Mouse (Mus musculus): ENCODE data around the gene Med13l. TPM values are rescaled to one million over a fixed set of nuclear protein-coding genes. Genes with fewer than 3 reads are reported as not detected.

The Med13l gene
- total RNA-seq, 2 experiments from 2014 or later = 33.9 to 38.2 TPM

DNA sequence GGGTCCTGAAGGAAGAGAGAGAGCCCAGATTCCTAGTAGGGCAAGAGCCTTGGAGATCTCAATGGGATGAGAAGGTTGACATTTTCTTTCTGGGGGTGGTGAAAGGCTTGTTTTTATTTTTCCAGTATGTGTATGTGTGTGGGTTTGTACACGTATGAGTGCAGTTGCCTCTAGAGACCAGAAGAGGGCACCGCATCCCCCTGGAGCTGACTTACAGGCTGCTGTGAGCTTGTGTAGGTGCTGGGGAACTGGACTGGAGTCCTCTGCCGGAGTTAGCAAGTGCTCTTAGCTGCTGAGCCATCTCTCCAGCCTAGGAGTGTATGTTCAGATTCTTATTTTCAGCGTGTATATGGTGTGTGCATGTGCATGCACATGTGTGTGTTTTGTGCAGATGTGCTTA, 5.2 kb upstream of the Med13l start:
- DNase-seq (ENCODE audit: low spot score in 2 of 2) = no peak

DNA sequence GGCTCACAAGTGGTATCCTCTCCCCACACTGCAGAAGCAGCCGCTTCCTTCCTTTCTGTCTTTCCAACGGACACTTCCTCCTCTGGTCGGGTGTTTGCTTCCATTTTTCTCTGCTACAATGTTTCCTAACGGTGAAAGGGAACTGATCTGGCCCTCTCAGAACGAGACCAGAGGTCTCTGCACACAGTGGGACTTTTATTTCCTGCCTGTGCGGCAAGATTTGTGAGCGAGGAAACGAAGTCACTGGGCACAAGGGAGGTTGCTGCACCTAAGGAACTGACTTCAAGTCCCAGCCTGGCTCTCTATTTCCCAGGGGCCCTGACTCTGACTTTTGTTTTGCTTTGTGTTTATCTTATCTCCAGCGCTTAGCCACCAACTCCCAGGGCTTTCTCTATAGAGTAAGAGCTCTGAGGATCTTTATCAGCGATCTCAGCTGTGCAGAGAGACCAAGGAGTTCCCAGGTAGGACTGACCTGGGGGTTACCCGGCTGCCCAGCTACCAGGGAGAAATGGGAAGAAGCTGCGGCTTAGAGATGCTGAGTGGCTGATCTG, 4.0 kb upstream of the Med13l start:
- DNase-seq (ENCODE audit: low spot score in 2 of 2) = no peak

DNA sequence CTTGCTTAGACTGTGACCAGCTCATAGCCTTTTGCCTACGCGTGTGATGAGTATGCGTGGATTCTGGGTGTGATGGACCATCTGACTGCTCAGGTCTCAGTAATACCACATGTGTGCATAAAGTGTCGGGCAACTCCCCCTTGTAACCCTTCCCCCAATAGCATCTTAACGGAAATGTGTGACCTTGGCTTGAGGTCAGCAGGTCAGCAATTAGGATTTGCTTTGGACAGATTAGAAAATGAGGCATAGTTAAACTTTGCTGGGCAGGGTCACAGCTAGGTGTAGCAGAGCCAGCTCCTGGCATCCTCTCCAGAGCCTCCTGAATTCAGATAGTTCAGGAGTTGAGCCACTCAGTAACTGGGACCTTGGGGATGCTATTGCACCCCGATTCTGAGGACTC, 1.6 kb upstream of the Med13l start:
- no peak for DNase-seq (ENCODE audit: low spot score in 2 of 2)

DNA sequence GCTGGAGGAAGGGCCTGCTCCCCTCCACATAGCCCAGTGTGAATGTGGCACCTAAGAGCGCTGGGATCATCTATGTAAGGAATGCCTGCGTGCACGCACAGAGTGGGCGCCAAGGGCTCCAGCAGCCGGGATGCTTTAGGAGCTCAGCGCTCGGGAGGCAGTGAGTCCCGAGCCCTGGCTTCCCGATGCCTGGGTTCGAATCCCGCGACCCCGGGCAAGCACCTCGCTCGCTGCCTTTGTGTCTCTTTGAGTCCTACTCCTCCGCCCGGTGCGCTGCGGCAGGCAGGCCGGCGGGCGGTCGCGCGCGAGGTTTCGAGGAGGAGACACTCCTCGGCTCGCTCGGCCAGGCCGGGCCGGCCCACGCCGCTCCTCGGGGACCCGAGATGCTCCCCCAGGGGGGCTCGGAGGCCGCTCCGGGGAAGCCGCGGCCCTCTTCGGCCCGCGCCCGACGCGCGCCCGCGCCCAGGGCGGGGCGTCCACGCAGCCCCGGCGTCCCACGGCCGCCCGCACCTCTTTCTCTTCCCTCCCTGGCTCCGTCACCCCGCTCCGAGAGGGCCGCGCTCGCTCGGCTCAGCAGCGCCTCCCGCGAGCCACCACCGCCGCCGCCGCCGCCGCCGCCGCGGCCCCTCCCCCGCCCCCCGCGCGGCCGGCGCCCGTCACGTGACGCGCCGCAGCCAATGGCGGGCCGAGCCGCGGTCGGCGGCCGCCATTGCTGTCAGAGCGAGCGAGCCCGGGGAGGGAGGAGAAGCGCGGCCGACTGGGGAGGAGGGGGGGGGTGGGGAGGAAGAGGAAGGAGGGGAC, 695 bp upstream of the Med13l start:
- peak; percentile 82 to 87 for DNase-seq (ENCODE audit: low spot score in 2 of 2)

DNA sequence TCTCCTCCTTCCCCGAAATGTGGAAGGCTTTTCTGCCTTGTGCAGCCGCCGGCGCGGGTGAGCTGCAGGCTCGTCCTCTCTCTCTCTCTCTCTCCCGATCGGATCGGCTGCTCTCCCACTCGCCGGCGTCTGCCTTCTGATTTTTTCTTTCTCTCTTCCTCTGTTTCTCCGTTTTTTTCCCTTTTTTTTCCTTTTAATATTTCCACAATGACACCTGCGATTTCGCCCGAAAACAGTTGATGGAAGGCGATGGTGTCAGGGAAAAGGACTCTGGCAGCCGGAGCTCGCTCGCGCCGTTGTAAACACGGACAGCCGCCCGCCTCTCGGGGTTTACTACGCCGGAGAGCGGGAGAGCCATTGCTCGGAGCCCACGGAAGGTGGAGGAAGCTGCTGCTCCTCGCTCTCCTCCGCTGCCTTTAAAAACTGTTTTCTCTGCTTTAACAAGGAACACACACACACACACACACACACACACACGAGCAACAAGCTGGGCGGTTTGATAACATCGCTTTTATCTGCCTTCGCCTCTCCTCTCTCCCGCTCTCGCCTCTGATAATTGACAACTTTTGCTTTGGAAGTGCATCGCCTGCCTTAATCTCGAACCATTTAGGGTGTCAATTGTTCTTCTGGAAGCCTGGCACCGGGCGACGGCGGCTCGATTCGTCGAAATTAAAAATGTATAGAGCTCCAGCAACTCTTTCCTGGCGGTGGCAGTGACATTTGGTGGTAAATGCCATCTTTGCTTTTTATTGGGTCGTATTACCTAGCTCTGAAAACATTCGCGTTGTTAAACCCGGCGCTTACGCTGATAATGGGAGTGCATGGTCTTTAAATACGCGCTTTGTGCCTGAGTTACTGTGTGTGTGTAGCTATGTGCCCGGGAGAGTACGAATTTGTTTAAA, 858 bp downstream of the Med13l start:
- DNase-seq (ENCODE audit: low spot score in 2 of 2) = peak; percentile 31 to 47

DNA sequence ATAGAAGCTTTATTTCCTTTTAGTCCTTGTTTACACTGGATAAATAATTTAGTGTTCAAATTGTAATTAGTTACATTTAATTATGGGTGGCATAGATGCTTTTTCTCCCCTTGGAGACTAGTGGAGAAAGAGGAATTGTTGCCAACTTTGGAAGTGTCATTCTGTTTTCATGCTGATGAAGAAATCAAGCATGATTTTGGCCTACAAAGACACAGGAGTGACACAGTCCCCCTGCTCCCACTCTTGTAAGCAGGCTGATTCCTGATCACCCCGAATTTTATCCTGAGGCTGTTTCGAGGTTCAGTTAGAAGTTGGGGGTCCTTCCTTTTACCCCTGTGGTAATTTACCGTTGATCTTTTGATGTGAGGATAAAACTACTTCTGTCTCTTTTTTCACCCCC, 1.7 kb downstream of the Med13l start:
- DNase-seq (ENCODE audit: low spot score in 2 of 2) = no peak

DNA sequence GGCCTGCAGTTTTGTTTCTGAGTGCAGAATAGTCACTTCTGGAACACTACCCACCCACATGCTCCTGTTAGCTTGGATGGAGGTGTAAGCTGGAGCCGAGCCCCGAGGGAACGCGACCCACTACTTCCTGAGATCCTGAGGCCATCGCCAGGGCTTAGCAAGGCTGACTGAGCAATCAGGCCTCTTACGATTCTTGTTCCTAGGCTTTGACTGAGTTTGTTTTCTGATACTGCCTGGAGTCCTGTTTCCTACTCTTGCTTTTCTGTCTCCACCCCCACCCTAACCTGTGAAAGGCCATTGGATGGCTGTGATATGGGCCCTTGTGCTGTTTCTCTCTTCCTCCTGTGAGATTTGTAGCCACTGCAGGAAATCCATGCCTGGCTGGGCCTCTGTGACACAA, 3.1 kb downstream of the Med13l start:
- no peak for DNase-seq (ENCODE audit: low spot score in 2 of 2)

DNA sequence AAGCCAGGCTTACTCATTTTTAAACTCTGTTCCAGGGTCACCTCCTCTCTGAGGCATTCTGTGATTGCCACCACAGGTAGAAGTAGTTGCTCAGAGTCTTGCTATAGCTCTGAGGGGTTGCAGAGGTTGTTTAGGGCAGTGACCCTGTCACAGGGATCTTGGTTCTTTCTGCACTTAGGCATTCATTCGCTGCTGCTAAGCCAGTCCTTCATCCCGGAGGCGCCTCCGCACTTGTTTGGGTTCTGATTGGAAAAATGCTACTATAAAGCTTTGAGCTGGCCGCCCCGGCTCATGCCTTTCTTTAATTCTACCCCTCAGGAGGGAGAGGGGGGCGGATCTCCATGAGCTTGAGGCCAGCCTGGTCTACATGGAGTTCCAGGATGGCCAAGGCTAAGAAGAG, 6.9 kb downstream of the Med13l start:
- no peak for DNase-seq (ENCODE audit: low spot score in 2 of 2)

DNA sequence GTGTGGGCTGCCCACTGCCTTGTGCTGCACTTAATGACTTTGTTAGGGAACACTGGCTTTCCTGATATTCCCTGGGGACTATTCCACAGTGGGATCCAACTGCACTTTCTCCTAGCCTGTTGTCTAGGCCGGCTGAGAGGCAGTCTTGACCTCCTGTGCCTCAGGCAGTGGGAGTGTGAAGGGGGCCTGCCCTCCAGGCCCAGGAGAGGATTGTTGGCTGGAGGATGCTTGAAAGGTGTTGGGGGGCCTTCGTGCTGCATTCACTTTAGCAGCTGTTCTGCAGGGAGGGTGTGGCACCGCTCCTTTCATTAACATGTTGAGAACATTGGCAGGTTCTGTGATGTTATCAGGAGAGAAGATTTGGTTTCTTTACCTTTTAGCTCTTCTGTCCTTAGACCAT, 8.5 kb downstream of the Med13l start:
- DNase-seq (ENCODE audit: low spot score in 2 of 2) = no peak

DNA sequence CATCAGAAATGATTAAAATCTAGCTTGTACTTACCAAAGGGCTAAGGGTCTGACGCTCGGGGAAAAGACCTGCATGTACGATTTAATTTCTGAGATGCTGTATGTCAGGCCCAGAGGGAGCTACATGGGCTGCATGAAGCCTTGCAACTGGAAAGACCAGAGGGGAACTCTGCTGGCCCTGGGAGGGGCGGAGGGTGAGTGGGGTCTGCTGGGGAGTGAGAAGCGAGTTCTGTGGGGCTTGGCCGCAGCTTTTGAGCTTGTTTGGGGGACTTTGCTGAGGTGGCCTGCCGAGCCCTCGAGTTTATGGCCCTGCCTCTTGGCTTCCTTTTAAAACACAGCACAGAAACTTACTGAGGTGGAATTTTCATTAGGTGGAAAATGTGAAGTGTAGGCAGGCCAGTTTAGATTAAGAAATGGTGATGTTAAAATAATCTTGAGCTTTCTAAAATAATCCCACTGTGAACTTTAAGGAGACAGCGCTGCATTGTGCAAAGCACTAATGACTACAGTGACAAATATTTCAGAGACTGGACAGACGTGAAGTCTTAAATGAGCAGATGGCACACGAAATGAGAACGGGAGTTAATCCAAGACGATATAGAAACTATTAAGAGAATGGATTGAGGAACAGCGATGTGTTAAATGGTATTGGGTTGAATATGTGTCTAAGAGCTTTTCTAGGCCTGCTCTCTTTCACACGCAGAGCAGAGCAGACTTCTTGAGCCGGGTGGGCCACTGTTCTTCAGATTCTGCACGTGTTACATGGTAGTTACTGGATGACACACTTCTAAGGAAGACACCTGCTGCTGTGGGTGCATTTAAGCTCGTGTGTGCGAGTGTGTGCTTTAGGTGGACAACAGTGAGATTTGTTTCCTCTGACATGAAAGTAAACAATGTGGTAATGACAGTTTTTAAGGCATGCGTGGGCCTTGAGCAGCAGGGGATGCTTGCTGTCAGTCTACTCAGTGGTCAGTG, 9.4 kb downstream of the Med13l start:
- no peak for DNase-seq (ENCODE audit: low spot score in 2 of 2)

DNA sequence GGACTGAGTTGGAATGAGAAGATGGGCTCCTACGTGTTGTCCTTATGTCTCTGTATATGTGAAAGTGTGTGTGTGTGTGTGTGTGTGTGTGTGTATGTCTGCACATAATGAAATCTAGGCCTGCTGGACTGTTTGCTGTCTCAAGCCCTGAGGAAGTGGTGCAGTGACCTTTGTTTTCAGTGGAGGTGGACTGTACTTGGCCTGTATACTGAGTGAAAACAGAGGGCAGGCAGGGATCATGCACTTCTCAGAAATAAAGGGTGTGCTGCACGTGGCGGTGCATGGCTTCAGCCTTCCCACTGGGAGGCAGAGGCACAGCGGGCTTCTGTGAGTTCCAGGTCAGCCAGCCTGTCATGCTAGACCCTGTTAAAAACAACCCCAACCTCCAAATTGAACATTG, 11.0 kb downstream of the Med13l start:
- DNase-seq (ENCODE audit: low spot score in 2 of 2) = no peak

DNA sequence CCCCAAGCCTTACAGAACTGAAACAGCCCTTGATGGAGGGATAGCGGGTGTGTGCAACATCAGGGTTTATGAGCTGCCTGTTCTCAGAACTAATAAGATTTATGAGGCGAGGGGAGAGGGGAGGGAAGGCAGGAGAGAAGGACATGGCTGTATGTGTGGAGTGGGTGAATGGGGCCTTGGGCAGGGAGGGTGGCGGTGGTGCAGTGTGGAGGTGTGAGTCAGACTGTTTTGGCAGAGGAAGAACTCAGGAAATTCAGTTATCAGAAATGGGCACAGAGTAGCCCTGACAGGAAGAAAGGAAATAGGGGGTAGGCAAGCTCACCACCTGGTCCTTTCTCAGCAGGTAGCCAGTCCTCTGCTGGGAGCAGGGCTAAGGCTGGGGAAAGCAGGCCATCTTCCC, 13.8 kb downstream of the Med13l start:
- peak in 1 of 2 experiments; percentile 26 for DNase-seq (ENCODE audit: low spot score in 2 of 2)

DNA sequence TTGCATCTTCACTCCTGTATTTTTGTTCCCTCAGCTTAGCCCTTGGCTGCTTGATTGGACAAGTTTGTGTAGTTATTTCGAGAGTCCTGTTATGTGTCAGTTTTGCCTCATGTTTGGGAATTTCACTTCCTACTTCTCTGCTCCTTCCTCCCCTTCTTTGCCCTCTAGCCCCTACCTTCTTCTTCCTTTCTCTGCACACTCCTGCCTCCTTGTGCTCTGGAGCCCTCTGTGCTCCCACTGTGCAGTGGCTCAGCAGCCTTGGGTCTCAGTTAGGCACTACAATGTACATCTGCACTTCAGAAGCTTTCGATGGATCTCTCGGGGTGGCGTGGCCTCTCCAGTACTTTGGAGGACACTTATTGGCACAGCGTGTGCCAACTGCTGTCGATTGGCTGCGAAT, 14.5 kb downstream of the Med13l start:
- DNase-seq (ENCODE audit: low spot score in 2 of 2) = no peak

DNA sequence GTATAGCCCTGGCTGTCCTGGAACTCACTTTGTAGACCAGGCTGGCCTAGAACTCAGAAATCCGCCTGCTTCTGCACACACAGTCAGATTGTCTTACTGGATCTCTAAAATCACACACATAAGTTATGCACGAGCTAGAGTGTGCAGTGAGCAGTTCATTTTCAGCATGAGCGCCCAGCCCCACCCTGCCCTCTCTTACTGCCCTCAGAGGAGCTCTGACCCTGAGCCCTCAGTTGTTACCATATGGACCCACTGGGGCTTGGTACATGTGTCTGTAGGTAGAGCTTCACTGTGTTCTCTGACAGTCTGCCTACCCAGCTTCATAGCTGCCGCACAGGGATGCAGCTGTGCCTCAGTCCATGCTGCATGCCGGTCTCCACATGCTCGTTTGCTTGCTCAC, 15.4 kb downstream of the Med13l start:
- no peak for DNase-seq (ENCODE audit: low spot score in 2 of 2)

DNA sequence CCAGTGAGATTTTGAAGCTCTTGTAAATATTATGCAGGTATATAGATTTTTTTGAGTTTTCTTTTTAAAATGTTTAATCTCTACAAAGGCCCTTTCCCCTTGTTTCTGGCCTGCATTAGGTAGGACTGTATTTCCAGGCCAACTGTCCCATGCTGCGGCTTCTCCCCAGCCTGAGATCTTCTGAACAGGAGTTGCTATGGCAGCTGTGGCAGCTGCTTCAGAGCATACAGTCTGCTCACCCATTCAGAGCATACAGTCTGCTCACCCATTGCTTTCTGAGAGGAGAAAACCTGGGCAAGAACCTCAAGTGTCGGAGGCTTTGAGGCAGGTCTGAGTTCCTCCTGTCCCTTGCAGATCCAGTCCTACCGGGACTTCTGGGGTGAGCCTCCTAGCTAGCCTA, 16.3 kb downstream of the Med13l start:
- no peak for DNase-seq (ENCODE audit: low spot score in 2 of 2)

DNA sequence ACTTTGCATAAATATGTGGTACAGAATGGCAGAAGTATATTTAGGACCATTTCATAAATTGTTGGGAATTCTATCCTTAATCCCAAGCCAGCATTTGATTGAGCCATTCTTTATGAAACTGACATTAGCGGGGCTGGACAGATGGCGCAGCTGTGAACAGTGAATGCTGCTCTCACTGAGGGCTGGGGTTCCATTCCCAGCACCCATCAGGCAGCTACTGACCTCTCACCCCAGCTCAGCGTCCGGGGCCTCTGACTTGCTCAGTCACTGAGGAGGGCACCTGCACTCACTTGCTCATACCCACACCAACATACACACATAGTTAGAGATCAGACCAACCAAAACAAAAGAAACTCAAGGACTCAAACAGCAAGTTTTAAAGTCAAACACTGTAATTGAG, 24.9 kb downstream of the Med13l start:
- DNase-seq (ENCODE audit: low spot score in 2 of 2) = no peak

DNA sequence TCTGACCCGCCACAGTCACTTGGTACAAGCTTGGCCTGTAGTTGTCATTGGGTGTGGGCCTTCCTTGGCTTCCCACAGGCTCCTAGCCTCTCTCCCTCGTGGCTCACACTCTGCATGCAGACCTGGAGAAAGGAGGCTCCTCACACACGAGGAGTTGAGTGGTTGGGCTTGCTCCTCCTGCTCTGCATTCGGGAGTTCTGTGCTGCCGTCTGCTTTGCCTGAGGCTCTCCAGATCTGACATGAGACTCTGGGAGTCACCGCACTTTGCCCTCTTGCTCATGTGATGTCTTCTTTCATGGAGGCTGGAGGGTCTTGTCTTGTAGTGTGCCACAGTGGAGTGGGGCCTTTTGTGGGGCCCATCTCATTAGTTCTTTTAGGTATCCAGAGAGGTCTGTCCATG, 26.1 kb downstream of the Med13l start:
- DNase-seq (ENCODE audit: low spot score in 2 of 2) = no peak

DNA sequence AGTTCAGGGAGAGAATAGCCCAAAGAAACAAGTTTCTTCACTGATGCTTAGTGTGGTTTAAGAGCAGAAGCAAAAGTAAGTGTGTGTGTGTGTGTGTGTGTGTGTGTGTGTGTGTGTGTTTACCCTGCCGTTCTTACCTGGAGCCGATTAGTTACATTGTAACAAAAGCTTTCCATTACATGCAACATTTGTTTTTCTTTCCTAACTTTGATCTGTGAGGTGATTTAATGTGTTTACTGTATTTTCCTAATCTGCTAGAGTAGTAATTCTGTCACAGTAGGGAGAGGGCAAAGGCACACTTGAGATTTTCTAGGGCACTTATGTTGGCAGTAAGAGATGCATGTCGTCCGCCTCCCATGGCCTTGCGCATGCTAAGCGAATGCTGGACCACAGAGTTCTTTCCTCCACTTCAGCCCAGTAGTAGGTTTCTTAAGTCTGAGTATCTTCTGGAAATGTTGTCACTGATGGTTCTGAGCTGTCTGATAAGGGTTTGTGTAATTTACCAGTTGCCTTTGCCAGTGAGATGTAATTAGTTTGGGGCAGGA, 28.0 kb downstream of the Med13l start:
- no peak for DNase-seq (ENCODE audit: low spot score in 2 of 2)

DNA sequence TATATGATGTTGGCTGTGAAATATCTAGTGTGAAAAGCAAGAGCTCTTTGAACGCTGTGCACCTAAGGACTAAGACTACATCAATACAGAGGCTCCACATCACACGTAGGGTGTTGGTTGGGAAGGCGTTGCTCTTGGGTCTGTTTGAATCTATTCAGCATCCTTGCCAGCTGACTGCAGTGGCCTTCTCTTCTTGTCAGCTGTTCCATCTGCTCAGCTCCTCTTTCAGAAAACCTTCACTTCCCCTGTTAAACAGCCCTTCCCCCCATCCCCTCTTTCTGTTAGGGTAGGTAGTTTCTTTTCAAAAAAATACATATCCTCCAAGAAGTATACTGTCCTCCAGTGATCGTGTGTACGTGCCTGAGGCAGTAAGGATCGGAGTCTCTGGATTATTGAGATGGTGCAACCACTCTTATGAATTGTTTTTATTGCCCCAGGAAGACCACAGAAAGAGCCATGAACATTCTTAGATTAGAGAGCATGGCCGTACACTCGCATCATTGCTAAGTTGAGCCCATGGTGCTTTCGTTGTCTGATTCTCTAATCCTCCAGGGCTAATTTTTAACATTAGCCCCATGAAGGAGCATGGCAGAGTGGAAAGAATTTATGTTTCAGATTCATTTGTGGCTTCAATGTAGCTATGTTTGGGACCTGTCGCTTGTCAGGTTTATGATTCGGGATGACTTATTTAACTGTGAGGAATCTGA, 28.9 kb downstream of the Med13l start:
- no peak for DNase-seq (ENCODE audit: low spot score in 2 of 2)

DNA sequence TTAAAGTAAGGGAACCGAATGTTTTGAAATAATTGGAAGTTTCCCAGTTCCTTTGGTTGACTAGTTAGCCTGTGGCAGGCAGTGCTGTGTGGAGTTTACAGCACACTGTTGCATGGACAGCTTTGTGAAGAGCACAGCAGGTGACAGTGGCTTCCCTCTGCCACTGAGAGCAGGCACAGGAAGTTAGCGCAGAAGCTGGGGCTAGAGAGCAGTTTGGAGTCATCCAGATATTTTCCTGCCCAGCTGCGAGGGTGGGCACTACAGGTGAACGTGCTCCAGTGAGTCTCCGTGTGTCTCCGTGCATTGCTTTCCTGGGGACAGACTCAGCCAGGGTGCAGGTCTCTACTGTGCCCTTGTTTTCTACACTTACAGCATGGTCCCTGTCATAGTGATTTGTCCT, 30.4 kb downstream of the Med13l start:
- DNase-seq (ENCODE audit: low spot score in 2 of 2) = no peak
